Mouse (Mus musculus): ENCODE measurements around the gene Cep57l1. TPM values are rescaled to one million over a fixed set of nuclear protein-coding genes. Genes with fewer than 3 reads are reported as not detected.

Gene Cep57l1
- total and polyA plus RNA-seq, 3 experiments: 0.86 to 2.5 (median 2.3) TPM

GRCm38 (mm10) chr10:41749306-41749705 is 60.4 kb downstream of the Cep57l1 start:
- Histone ChIP-seq H3K4me1 (ENCODE audit: control insufficient read depth, insufficient read depth, low read length) (no peaks in the 10 kb centered on the region), H3K27ac (no peak overlapping the region), H3K9ac (ENCODE audit: low read depth, low read length) (no peak overlapping the region), H3K4me3 (no peak overlapping the region), H3K27me3 (ENCODE audit: control insufficient read depth, insufficient read depth, low read length) (no peaks in the 10 kb centered on the region), H3K79me2 (replicated peaks; ENCODE audit: control insufficient read depth, insufficient read depth, low read length) (no peaks in the 10 kb centered on the region), H3K36me3 (ENCODE audit: control insufficient read depth, insufficient read depth, low read length) (no peaks in the 10 kb centered on the region)
- no peak for DNase-seq
- intact Hi-C loops (cut with DNase I): no loop called here
- TF ChIP-seq POLR2A (IDR thresholded peaks at IDR 0.05; ENCODE audit: insufficient read depth, low read depth, low read length) (no peak), EP300 (IDR thresholded peaks at IDR 0.05; ENCODE audit: insufficient read depth, low read depth, low read length) (no peak), CTCF (IDR thresholded peaks at IDR 0.05) (no peak)
- WGBS: 83% methylated on average over 3 of the region's 3 CpGs

DNA sequence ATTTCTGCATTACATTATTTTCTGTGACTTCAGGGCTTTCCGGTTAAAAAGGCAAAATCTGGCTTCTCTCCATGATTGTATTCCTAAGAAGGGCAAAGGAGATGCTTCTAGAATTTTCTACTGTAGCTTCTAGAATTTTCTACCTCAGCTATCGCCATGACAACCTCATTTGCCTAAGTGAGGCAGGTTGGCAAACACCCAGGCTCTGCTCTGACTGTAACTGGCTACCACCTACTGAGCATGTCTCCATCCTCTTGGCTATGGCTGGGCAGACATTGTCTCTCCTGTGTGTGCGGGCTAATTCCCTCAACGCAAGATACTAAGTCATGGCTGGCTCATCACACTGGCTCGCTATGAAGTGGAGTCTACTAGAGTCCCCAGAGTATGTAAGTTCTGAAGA is 63.1 kb downstream of the Cep57l1 start:
- 85% methylated on average over 5 of the region's 5 CpGs for WGBS
- no peak overlapping the region for H3K4me3 ChIP-seq
- H3K27ac ChIP-seq: no peak overlapping the region
- intact Hi-C loops (cut with DNase I): no loop called here
- TF ChIP-seq EP300 (IDR thresholded peaks at IDR 0.05; ENCODE audit: insufficient read depth, low read depth, low read length) (no peak), POLR2A (IDR thresholded peaks at IDR 0.05; ENCODE audit: insufficient read depth, low read depth, low read length) (no peak), CTCF (IDR thresholded peaks at IDR 0.05) (no peak)
- H3K9ac ChIP-seq (ENCODE audit: low read depth, low read length): no peak overlapping the region
- H3K36me3 ChIP-seq (ENCODE audit: control insufficient read depth, insufficient read depth, low read length): no peaks in the 10 kb centered on the region
- no peak for DNase-seq
- H3K4me1 ChIP-seq (ENCODE audit: control insufficient read depth, insufficient read depth, low read length): no peaks in the 10 kb centered on the region
- H3K79me2 ChIP-seq (replicated peaks; ENCODE audit: control insufficient read depth, insufficient read depth, low read length): no peaks in the 10 kb centered on the region
- H3K27me3 ChIP-seq (ENCODE audit: control insufficient read depth, insufficient read depth, low read length): no peaks in the 10 kb centered on the region

- Histone ChIP-seq H3K36me3 (ENCODE audit: control insufficient read depth, insufficient read depth, low read length) (no peaks in the 10 kb centered on the region), H3K4me1 (ENCODE audit: control insufficient read depth, insufficient read depth, low read length) (no peaks in the 10 kb centered on the region), H3K4me3 (no peak overlapping the region), H3K27ac (no peak overlapping the region), H3K79me2 (replicated peaks; ENCODE audit: control insufficient read depth, insufficient read depth, low read length) (no peaks in the 10 kb centered on the region), H3K27me3 (ENCODE audit: control insufficient read depth, insufficient read depth, low read length) (no peaks in the 10 kb centered on the region), H3K9ac (ENCODE audit: low read depth, low read length) (no peak overlapping the region)
- no peak for DNase-seq
- intact Hi-C loops (cut with DNase I): no loop called here
- no peak for TF ChIP-seq EP300 (IDR thresholded peaks at IDR 0.05; ENCODE audit: insufficient read depth, low read depth, low read length)
- no peak for TF ChIP-seq POLR2A (IDR thresholded peaks at IDR 0.05; ENCODE audit: insufficient read depth, low read depth, low read length)
- TF ChIP-seq CTCF (IDR thresholded peaks at IDR 0.05): no peak
- WGBS: 90% methylated on average over 4 of the region's 4 CpGs
These were observed 65.7 kb downstream of the Cep57l1 start for GRCm38 (mm10) chr10:41744006-41744405.

- no peaks in the 10 kb centered on the region for H3K79me2 ChIP-seq (replicated peaks; ENCODE audit: control insufficient read depth, insufficient read depth, low read length)
- H3K4me1 ChIP-seq (ENCODE audit: control insufficient read depth, insufficient read depth, low read length): no peaks in the 10 kb centered on the region
- no peaks in the 10 kb centered on the region for H3K27me3 ChIP-seq (ENCODE audit: control insufficient read depth, insufficient read depth, low read length)
- no peak for DNase-seq
- H3K36me3 ChIP-seq (ENCODE audit: control insufficient read depth, insufficient read depth, low read length): no peaks in the 10 kb centered on the region
- no peak overlapping the region for H3K4me3 ChIP-seq
- intact Hi-C loops (cut with DNase I): no loop called here
- TF ChIP-seq EP300 (IDR thresholded peaks at IDR 0.05; ENCODE audit: insufficient read depth, low read depth, low read length) (no peak), CTCF (IDR thresholded peaks at IDR 0.05) (no peak), POLR2A (IDR thresholded peaks at IDR 0.05; ENCODE audit: insufficient read depth, low read depth, low read length) (no peak)
- WGBS: 84% methylated on average over 2 of the region's 2 CpGs
- H3K27ac ChIP-seq: no peak overlapping the region
- no peak overlapping the region for H3K9ac ChIP-seq (ENCODE audit: low read depth, low read length)
These were observed 69.5 kb downstream of the Cep57l1 start for GRCm38 (mm10) chr10:41740221-41740620.

GRCm38 (mm10) chr10:41737245-41737644 is 72.4 kb downstream of the Cep57l1 start:
- Histone ChIP-seq H3K36me3 (ENCODE audit: control insufficient read depth, insufficient read depth, low read length) (no peaks in the 10 kb centered on the region), H3K27me3 (ENCODE audit: control insufficient read depth, insufficient read depth, low read length) (no peaks in the 10 kb centered on the region)
- 87% methylated on average over 16 of the region's 16 CpGs for WGBS

GRCm38 (mm10) chr10:41735398-41735797 is 74.3 kb downstream of the Cep57l1 start:
- intact Hi-C loops (cut with DNase I): no loop called here
- TF ChIP-seq CTCF (IDR thresholded peaks at IDR 0.05): no peak
- no peak for TF ChIP-seq POLR2A (IDR thresholded peaks at IDR 0.05; ENCODE audit: insufficient read depth, low read depth, low read length)
- no peak for TF ChIP-seq EP300 (IDR thresholded peaks at IDR 0.05; ENCODE audit: insufficient read depth, low read depth, low read length)
- H3K27ac ChIP-seq: no peak overlapping the region
- H3K36me3 ChIP-seq (ENCODE audit: control insufficient read depth, insufficient read depth, low read length): no peaks in the 10 kb centered on the region
- no peaks in the 10 kb centered on the region for H3K79me2 ChIP-seq (replicated peaks; ENCODE audit: control insufficient read depth, insufficient read depth, low read length)
- no peaks in the 10 kb centered on the region for H3K27me3 ChIP-seq (ENCODE audit: control insufficient read depth, insufficient read depth, low read length)
- no peaks in the 10 kb centered on the region for H3K4me1 ChIP-seq (ENCODE audit: control insufficient read depth, insufficient read depth, low read length)
- no peak overlapping the region for H3K4me3 ChIP-seq
- H3K9ac ChIP-seq (ENCODE audit: low read depth, low read length): no peak overlapping the region
- 86% methylated on average over 6 of the region's 6 CpGs for WGBS
- no peak for DNase-seq

More at GRCm38 (mm10) chr10:41737245-41737644, 72.4 kb downstream of the Cep57l1 start:
- H3K4me3 ChIP-seq: no peak overlapping the region
- intact Hi-C loops (cut with DNase I): no loop called here
- no peak overlapping the region for H3K9ac ChIP-seq (ENCODE audit: low read depth, low read length)
- DNase-seq: no peak
- no peaks in the 10 kb centered on the region for H3K79me2 ChIP-seq (replicated peaks; ENCODE audit: control insufficient read depth, insufficient read depth, low read length)
- no peak overlapping the region for H3K27ac ChIP-seq
- H3K4me1 ChIP-seq (ENCODE audit: control insufficient read depth, insufficient read depth, low read length): no peaks in the 10 kb centered on the region
- TF ChIP-seq EP300 (IDR thresholded peaks at IDR 0.05; ENCODE audit: insufficient read depth, low read depth, low read length): no peak
- TF ChIP-seq POLR2A (IDR thresholded peaks at IDR 0.05; ENCODE audit: insufficient read depth, low read depth, low read length): no peak
- no peak for TF ChIP-seq CTCF (IDR thresholded peaks at IDR 0.05)

All from heart, adult 2 months (tissue).